Mouse (Mus musculus) small intestine, adult 2 months (tissue): ENCODE results near the gene Lars2.

Source experiments
- CTCF ChIP-seq: fragments of 200-500 bp; IDR thresholded peaks from 2 replicates; pipeline ENCODE4 v1.5.1; 2012; ENCODE audit warnings: low read depth, mild to moderate bottlenecking, control low read depth, inconsistent platforms, low read length, moderate library complexity, mixed read lengths; ENCODE audit not compliant: insufficient replicate concordance, insufficient read length; ENCODE audit errors: extremely low read depth
- POLR2A ChIP-seq: fragments of 200-500 bp; IDR thresholded peaks from 2 replicates; pipeline ENCODE4 v1.6.1; 2012; ENCODE audit warnings: low read depth, mild to moderate bottlenecking, control low read depth, inconsistent platforms, low read length, moderate library complexity

DNA sequence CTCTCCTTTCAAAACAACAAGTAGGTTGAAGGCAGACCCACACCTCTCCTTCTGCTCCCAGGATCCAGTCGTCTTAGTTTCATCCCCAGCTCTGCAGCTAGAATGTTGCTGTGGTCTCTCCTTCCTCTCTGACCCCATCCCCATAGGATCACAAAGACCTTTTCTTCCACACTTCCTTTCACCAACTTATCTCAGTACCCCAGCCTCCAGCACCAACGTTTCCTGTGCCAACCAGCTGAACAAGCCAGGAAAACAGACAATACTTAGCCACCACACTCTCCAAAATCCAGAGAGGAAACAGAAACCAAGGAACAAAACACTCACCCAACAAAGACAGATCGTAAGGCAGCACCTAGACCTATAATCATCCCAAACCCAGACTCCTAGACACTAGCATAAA is 6.7 kb upstream of the Lars2 start:
- no peak for TF ChIP-seq POLR2A
- TF ChIP-seq CTCF: no peak
